Mouse (Mus musculus) liver, embryonic 14.5 days (tissue): ENCODE measurements around the gene Rap1gap2.

Experiments used
- CTCF ChIP-seq: IDR thresholded peaks from 2 replicates; pipeline ENCODE4 v1.5.1; 2016; ENCODE audit warnings: antibody characterized with exemption, low read depth, control low read depth
- EP300 ChIP-seq: IDR thresholded peaks from 2 replicates; pipeline ENCODE4 v1.6.1; 2016; ENCODE audit warnings: antibody characterized with exemption, low read depth

- TF ChIP-seq EP300 (no peak), CTCF (no peak)
Measured at GRCm38 (mm10) chr11:74391899-74392298, 218.8 kb downstream of the Rap1gap2 start.
